Mouse (Mus musculus) CD4-positive, CD25-positive, alpha-beta regulatory T cell, adult 9 weeks (primary cell): Measurements from ENCODE around the gene Prl3d2. TPM values are rescaled to one million over a fixed set of nuclear protein-coding genes. Genes with fewer than 3 reads are reported as not detected.

Source experiments
- polyA plus RNA-seq: library from polyadenylated mRNA; unstranded; fragments of 100-300 nt; shearing (Covaris generic); gene quantifications from one replicate; pipeline ENCODE4 v1.2.1, GENCODE M21; 2017

Gene Prl3d2
- polyA plus RNA-seq: not detected

GRCm38 (mm10) chr13:27121398-27121797 lies at the start of gene Prl3d2:
TSS of gene Prl3d2 (plus strand) at chr13:27121698.

GRCm38 (mm10) chr13:27093890-27094289 lies 27.6 kb upstream of the Prl3d2 start, which contains the start of gene Prl3d1:
TSS of gene Prl3d1 (plus strand) at chr13:27094190.

GRCm38 (mm10) chr13:27156490-27156889 lies 35.0 kb downstream of the Prl3d2 start, which contains the start of gene Prl3d3:
TSS of gene Prl3d3 (plus strand) at chr13:27156790.

Other genes starting within 250 kb of the Prl3d2 start
- gene Prl, start 64.1 kb upstream of the Prl3d2 start, polyA plus RNA-seq: not detected
- not detected for gene Prl3d1, start 27.5 kb upstream of the Prl3d2 start, polyA plus RNA-seq
- not detected for gene Prl3d3, start 35.1 kb downstream of the Prl3d2 start, polyA plus RNA-seq
- gene Prl3c1, start 75.0 kb downstream of the Prl3d2 start, polyA plus RNA-seq: not detected
- not detected for gene Prl3b1, start 120.1 kb downstream of the Prl3d2 start, polyA plus RNA-seq
- not detected for gene Prl3a1, start 137.7 kb downstream of the Prl3d2 start, polyA plus RNA-seq
- gene Prl6a1, start 190.9 kb downstream of the Prl3d2 start, polyA plus RNA-seq: not detected
- gene Prl8a2, start 224.0 kb downstream of the Prl3d2 start, polyA plus RNA-seq: not detected